Mouse (Mus musculus) cerebellum, adult 2 months (tissue): ENCODE data around the gene Cdhr5.

Experiments used
- CTCF ChIP-seq: fragments of 200-500 bp; IDR thresholded peaks from 2 replicates; pipeline ENCODE4 v1.5.1; 2011; ENCODE audit warnings: low read depth, mild to moderate bottlenecking, control low read depth, low read length, moderate library complexity, borderline replicate concordance; ENCODE audit not compliant: insufficient read depth
- POLR2A ChIP-seq: fragments of 200-500 bp; IDR thresholded peaks from 2 replicates; pipeline ENCODE4 v1.6.1; 2011; ENCODE audit warnings: low read length, control low read depth, borderline replicate concordance; ENCODE audit not compliant: insufficient read depth

GRCm38 (mm10) chr7:141293852-141294471 is 17.4 kb upstream of the Cdhr5 start:
- TF ChIP-seq CTCF (no peak; the same call in 1 of the 2 replicates), POLR2A (no peak)
